Mouse (Mus musculus) inflammation-experienced regulatory T-cells, adult 16 weeks (primary cell): ENCODE measurements around the gene Fignl2. TPM values are rescaled to one million over a fixed set of nuclear protein-coding genes. Genes with fewer than 3 reads are reported as not detected.

Source experiments
- polyA plus RNA-seq: library from polyadenylated mRNA; unstranded; fragments of 100-300 nt; shearing (Covaris generic); gene quantifications from one replicate; pipeline ENCODE4 v1.2.1, GENCODE M21; 2017

Gene Fignl2
- not detected for polyA plus RNA-seq

GRCm38 (mm10) chr15:101077813-101078730 is at the start of gene Fignl2:
TSS of gene Fignl2 (minus strand) at chr15:101078567.

GRCm38 (mm10) chr15:101115511-101116110 is 37.2 kb upstream of the Fignl2 start, which contains the start of gene Ankrd33:
TSS of gene Ankrd33 (plus strand) at chr15:101115755.

GRCm38 (mm10) chr15:101047194-101047555 is 31.2 kb downstream of the Fignl2 start, which contains the start of gene Gm47841:
TSS of gene Gm47841 (minus strand) at chr15:101047397.

Other genes starting within 250 kb of the Fignl2 start
- gene Scn8a, start 208.7 kb downstream of the Fignl2 start, polyA plus RNA-seq, result not detected
- gene Gm47841, start 31.2 kb downstream of the Fignl2 start, polyA plus RNA-seq, result not detected
- not detected for gene Ankrd33, start 37.2 kb upstream of the Fignl2 start, polyA plus RNA-seq
- 4.8 TPM for gene Acvrl1, start 50.0 kb upstream of the Fignl2 start, polyA plus RNA-seq
- gene Acvr1b, start 95.5 kb upstream of the Fignl2 start, polyA plus RNA-seq, result 2.8 TPM
- gene Grasp, start 145.6 kb upstream of the Fignl2 start, polyA plus RNA-seq, result 0.18 TPM
- 95.4 TPM for gene Nr4a1, start 175.7 kb upstream of the Fignl2 start, polyA plus RNA-seq
- gene Atg101, start 205.7 kb upstream of the Fignl2 start, polyA plus RNA-seq, result 81.6 TPM
- 0.26 TPM for gene 6030408B16Rik, start 214.6 kb upstream of the Fignl2 start, polyA plus RNA-seq